Comparison of ENCODE assay signal across 9 mouse cellular contexts in genomic region chr10:81563481-81563880, GRCm38 (mm10). TPM values are rescaled to one million over a fixed set of nuclear protein-coding genes. Genes with fewer than 3 reads are reported as not detected.
DNase-seq lines count a peak whose midpoint lies in the region; ATAC-seq and TF ChIP-seq lines count a peak whose summit lies in the region.
"Had no signal": no experiment of that assay in that cellular context is flagged by ENCODE, and none has a peak within 500 bp of the region (broad histone marks: within the 10 kb centered on the region; RNA-seq: fewer than 3 reads in every experiment).

No protein-coding gene starts in this region.

- no peak for TF ChIP-seq CTCF in gastrocnemius, adult 2 months (IDR thresholded peaks at IDR 0.05)
- no peak for TF ChIP-seq CTCF in stomach, postnatal 0 days (IDR thresholded peaks at IDR 0.05; ENCODE audit: low read depth)

- WGBS in stomach, embryonic 14.5 days = 50% methylated on average over 6 of the region's 6 CpGs
- WGBS in stomach, postnatal 0 days = 50% methylated on average over 6 of the region's 6 CpGs
- WGBS in limb, embryonic 10.5 days = 39% methylated on average over 6 of the region's 6 CpGs

- peaks cover 44% of the 10 kb centered on the region for H3K4me1 ChIP-seq in stomach, embryonic 14.5 days (ENCODE audit: control insufficient read depth, insufficient read depth, low read length)
- H3K4me1 ChIP-seq in stomach, postnatal 0 days (replicated peaks; ENCODE audit: control insufficient read depth, insufficient read depth) = peaks cover 10% of the 10 kb centered on the region
- H3K4me1 ChIP-seq in limb, embryonic 10.5 days = peaks cover 91% of the 10 kb centered on the region

- TF ChIP-seq EP300 in stomach, postnatal 0 days (optimal IDR thresholded peaks at IDR 0.05) = no peak

- peak; percentile 51 for DNase-seq in gastrocnemius, adult 2 months
- no peak for DNase-seq in gastrocnemius, adult 8-10 months (ENCODE audit: low spot score in 2 of 2)
- DNase-seq in stomach, postnatal 0 days (ENCODE audit: low spot score) = no peak
- no peak for DNase-seq in limb, embryonic 10.5 days (ENCODE audit: low spot score)
- no peak for DNase-seq in retina, embryonic 14.5 days (ENCODE audit: low spot score)
- no peak for DNase-seq in embryo, embryonic 10 days (ENCODE audit: low spot score)
- no peak for DNase-seq in layer of hippocampus, adult 8-10 months (ENCODE audit: low spot score in 2 of 2)

- H3K36me3 ChIP-seq in stomach, embryonic 14.5 days (ENCODE audit: control insufficient read depth, insufficient read depth, low read length) = peaks cover 37% of the 10 kb centered on the region
- peaks cover 16% of the 10 kb centered on the region for H3K36me3 ChIP-seq in stomach, postnatal 0 days (ENCODE audit: control insufficient read depth, insufficient read depth, low read length)
- peaks cover 61% of the 10 kb centered on the region for H3K36me3 ChIP-seq in limb, embryonic 10.5 days

- H3K9ac ChIP-seq in stomach, embryonic 14.5 days (replicated peaks; ENCODE audit: low read depth, low read length) = no peak overlapping the region
- no peak overlapping the region for H3K9ac ChIP-seq in stomach, postnatal 0 days (ENCODE audit: low read length)
- H3K9ac ChIP-seq: liver, embryonic 14.5 days had no signal

- no peaks in the 10 kb centered on the region for H3K9me3 ChIP-seq in stomach, embryonic 14.5 days (ENCODE audit: control insufficient read depth, low read depth, low read length)
- no peaks in the 10 kb centered on the region for H3K9me3 ChIP-seq in stomach, postnatal 0 days (ENCODE audit: control insufficient read depth, low read length)
- H3K9me3 ChIP-seq in limb, embryonic 10.5 days (replicated peaks) = no peaks in the 10 kb centered on the region

- intact Hi-C loops in gastrocnemius, adult 2 months (cut with DNase I) = no loop called here

- H3K27me3 ChIP-seq in stomach, embryonic 14.5 days (ENCODE audit: control insufficient read depth, insufficient read depth, low read length) = no peaks in the 10 kb centered on the region
- H3K27me3 ChIP-seq in stomach, postnatal 0 days (ENCODE audit: control insufficient read depth, insufficient read depth, low read length) = no peaks in the 10 kb centered on the region
- H3K27me3 ChIP-seq in limb, embryonic 10.5 days (ENCODE audit: low read depth, poor library complexity, severe bottlenecking) = peaks cover 40% of the 10 kb centered on the region

- ATAC-seq in stomach, embryonic 14.5 days (ENCODE audit: insufficient number of reproducible peaks, insufficient read depth, low FRiP score, low read depth) = no peak
- ATAC-seq in stomach, postnatal 0 days (ENCODE audit: low FRiP score, low TSS enrichment) = no peak

- peak overlapping the region; percentile 75 for H3K27ac ChIP-seq in gastrocnemius, adult 2 months
- no peak overlapping the region for H3K27ac ChIP-seq in stomach, embryonic 14.5 days (ENCODE audit: low read length)
- no peak overlapping the region for H3K27ac ChIP-seq in stomach, postnatal 0 days (replicated peaks)
- peak overlapping the region; percentile 85; the same call in 1 of the 2 replicates for H3K27ac ChIP-seq in limb, embryonic 10.5 days

- H3K4me2 ChIP-seq in stomach, embryonic 14.5 days (replicated peaks; ENCODE audit: low read depth, low read length) = peak overlapping the region; percentile 44
- H3K4me2 ChIP-seq in stomach, postnatal 0 days (replicated peaks; ENCODE audit: low read depth) = no peak overlapping the region

- H3K4me3 ChIP-seq in gastrocnemius, adult 2 months = peak overlapping the region; percentile 58
- H3K4me3 ChIP-seq in stomach, embryonic 14.5 days (ENCODE audit: low read depth, low read length) = 0 out of 2 replicates have a peak overlapping the region, but pooled peaks have one; percentile 19
- no peak overlapping the region for H3K4me3 ChIP-seq in stomach, postnatal 0 days (ENCODE audit: low read depth, low read length)
- H3K4me3 ChIP-seq in limb, embryonic 10.5 days = peak overlapping the region; percentile 49

RNA-seq across cellular contexts. Expression of gene Aes, which starts 4.2 kb away (rescaled TPM):
- 100 to 1,000 TPM; 847 to 871 TPM for total RNA-seq in gastrocnemius, adult 2 months (2021)
- total RNA-seq in gastrocnemius, adult 8-10 months (2022) = 100 to 1,000 TPM; 851 to 988 (median 920) TPM
- polyA plus RNA-seq in stomach, embryonic 14.5 days (2014; fragmentation: Nextera tagmentation; extraction: Ambion mirVana) = 363 and 388 TPM in 2 replicates
- polyA plus RNA-seq in stomach, postnatal 0 days (2015; fragmentation: Nextera tagmentation; extraction: Ambion mirVana) = 429 and 495 TPM in 2 replicates
- 337 and 432 TPM in 2 replicates for polyA plus RNA-seq in limb, embryonic 10.5 days (2016; fragmentation: Nextera tagmentation; extraction: Ambion mirVana)
- 100 to 1,000 TPM; 659 to 695 (median 670) TPM for total RNA-seq in layer of hippocampus, adult 8-10 months (2022)

RNA-seq across cellular contexts. Expression of gene Tle2, which starts 10.9 kb away (rescaled TPM):
- 1 to 10 TPM; 5.6 to 7.3 TPM for total RNA-seq in gastrocnemius, adult 2 months (2021)
- total RNA-seq in gastrocnemius, adult 8-10 months (2022) = 1 to 10 TPM; 3.1 to 4.3 (median 4.0) TPM
- polyA plus RNA-seq in stomach, embryonic 14.5 days (2014; fragmentation: Nextera tagmentation; extraction: Ambion mirVana) = 17.7 and 19.1 TPM in 2 replicates
- polyA plus RNA-seq in stomach, postnatal 0 days (2015; fragmentation: Nextera tagmentation; extraction: Ambion mirVana) = 4.8 and 6.9 TPM in 2 replicates
- polyA plus RNA-seq in limb, embryonic 10.5 days (2016; fragmentation: Nextera tagmentation; extraction: Ambion mirVana) = 17.1 and 28.2 TPM in 2 replicates
- 10 to 100 TPM; 34.5 to 59.9 (median 38.5) TPM for total RNA-seq in layer of hippocampus, adult 8-10 months (2022)

RNA-seq across cellular contexts. Expression of gene Gna11, which starts 18.5 kb away (rescaled TPM):
- total RNA-seq in gastrocnemius, adult 2 months (2021) = 10 to 100 TPM; 25.7 to 30.3 TPM
- total RNA-seq in gastrocnemius, adult 8-10 months (2022) = 10 to 100 TPM; 26.2 to 30.7 (median 28.4) TPM
- polyA plus RNA-seq in stomach, embryonic 14.5 days (2014; fragmentation: Nextera tagmentation; extraction: Ambion mirVana) = 86.2 and 89.3 TPM in 2 replicates
- polyA plus RNA-seq in stomach, postnatal 0 days (2015; fragmentation: Nextera tagmentation; extraction: Ambion mirVana) = 62.5 and 70.7 TPM in 2 replicates
- polyA plus RNA-seq in limb, embryonic 10.5 days (2016; fragmentation: Nextera tagmentation; extraction: Ambion mirVana) = 88.5 and 91.5 TPM in 2 replicates
- total RNA-seq in layer of hippocampus, adult 8-10 months (2022) = 100 to 1,000 TPM; 106 to 120 (median 114) TPM

RNA-seq across cellular contexts. Expression of gene Tle6, which starts 37.4 kb away (rescaled TPM):
- 1 to 10 TPM; 5.6 to 6.7 TPM for total RNA-seq in gastrocnemius, adult 2 months (2021)
- 1 to 10 TPM; 4.1 to 6.9 (median 5.3) TPM for total RNA-seq in gastrocnemius, adult 8-10 months (2022)
- 14.3 and 18.2 TPM in 2 replicates for polyA plus RNA-seq in stomach, embryonic 14.5 days (2014; fragmentation: Nextera tagmentation; extraction: Ambion mirVana)
- polyA plus RNA-seq in stomach, postnatal 0 days (2015; fragmentation: Nextera tagmentation; extraction: Ambion mirVana) = 7.6 and 8.9 TPM in 2 replicates
- polyA plus RNA-seq in limb, embryonic 10.5 days (2016; fragmentation: Nextera tagmentation; extraction: Ambion mirVana) = 12.6 and 15.5 TPM in 2 replicates
- total RNA-seq in layer of hippocampus, adult 8-10 months (2022) = 1 to 10 TPM; 5.0 to 7.3 (median 5.9) TPM

RNA-seq across cellular contexts. Expression of gene Gna15, which starts 39.5 kb away (rescaled TPM):
- under 1 TPM; 0.26 to 0.53 TPM for total RNA-seq in gastrocnemius, adult 2 months (2021)
- total RNA-seq in gastrocnemius, adult 8-10 months (2022) = under 1 TPM; 0.19 to 0.80 (median 0.24) TPM
- polyA plus RNA-seq in stomach, embryonic 14.5 days (2014; fragmentation: Nextera tagmentation; extraction: Ambion mirVana) = 3.6 and 7.4 TPM in 2 replicates
- 9.8 and 10.1 TPM in 2 replicates for polyA plus RNA-seq in stomach, postnatal 0 days (2015; fragmentation: Nextera tagmentation; extraction: Ambion mirVana)
- 0.80 and 2.0 TPM in 2 replicates for polyA plus RNA-seq in limb, embryonic 10.5 days (2016; fragmentation: Nextera tagmentation; extraction: Ambion mirVana)
- total RNA-seq in layer of hippocampus, adult 8-10 months (2022) = 1 to 10 TPM; 2.5 to 9.7 (median 5.7) TPM

Comparison
In these comparisons a context has a peak if more than half of its experiments do, and no peak if none do; other contexts are left out.
1. H3K27ac ChIP-seq: peak in gastrocnemius, adult 2 months (single experiment) and limb, embryonic 10.5 days (single experiment); none in stomach, embryonic 14.5 days (single experiment) and stomach, postnatal 0 days (single experiment).
2. RNA of gene Tle2, which starts 10.9 kb away (total RNA-seq): 34.5 to 59.9 TPM in layer of hippocampus, adult 8-10 months; 5.6 to 7.3 TPM in gastrocnemius, adult 2 months and 3.1 to 4.3 TPM in gastrocnemius, adult 8-10 months; every median in the first group is over 4 times any median in the second.